Mouse (Mus musculus) embryonic facial prominence, embryonic 14.5 days (tissue): ENCODE data around the gene F5. TPM values are rescaled to one million over a fixed set of nuclear protein-coding genes. Genes with fewer than 3 reads are reported as not detected.
A peak's percentile ranks its signal among the peaks of the same experiment; 100 is the strongest.

Experiments
- ATAC-seq: fragments of 200-750 bp; cut with Nextera tagmentation; 2 replicates; pipeline ENCODE4 v1.8.0; 2017; ENCODE audit warnings: low read depth, moderate number of reproducible peaks, moderate TSS enrichment
- DNase-seq: peaks from one replicate; pipeline ENCODE4 v3.0.0-alpha.2; 2015; ENCODE audit warnings: low spot score
- H3K27ac ChIP-seq: fragments of 300-500 bp; sonication (generic); replicated peaks from 2 replicates; pipeline ENCODE4 v1.5.1; 2014; ENCODE audit warnings: low read depth, mild to moderate bottlenecking, low read length, moderate library complexity
- H3K27me3 ChIP-seq: fragments of 300-500 bp; sonication (generic); replicated peaks from 2 replicates; pipeline ENCODE4 v1.6.1; 2014; ENCODE audit warnings: low read length; ENCODE audit not compliant: control insufficient read depth, insufficient read depth
- H3K36me3 ChIP-seq: fragments of 300-500 bp; sonication (generic); 2 replicates; pipeline ENCODE4 v1.6.1; 2014; ENCODE audit warnings: low read length, mixed read lengths; ENCODE audit not compliant: control insufficient read depth, insufficient read depth
- H3K4me1 ChIP-seq: fragments of 300-500 bp; sonication (generic); 2 replicates; pipeline ENCODE4 v1.6.1; 2014; ENCODE audit warnings: antibody characterized with exemption, low read length; ENCODE audit not compliant: control insufficient read depth, insufficient read depth
- H3K4me2 ChIP-seq: fragments of 300-500 bp; sonication (generic); 2 replicates; pipeline ENCODE4 v1.6.1; 2014; ENCODE audit warnings: low read depth, mild to moderate bottlenecking, low read length, moderate library complexity, mixed read lengths
- H3K4me3 ChIP-seq: fragments of 300-500 bp; sonication (generic); 2 replicates; pipeline ENCODE4 v1.5.1; 2014; ENCODE audit warnings: low read depth, mild to moderate bottlenecking, low read length
- H3K9ac ChIP-seq: fragments of 300-500 bp; sonication (generic); 2 replicates; pipeline ENCODE4 v1.6.1; 2014; ENCODE audit warnings: low read depth, mild to moderate bottlenecking, low read length, moderate library complexity, mixed read lengths
- H3K9me3 ChIP-seq: fragments of 300-500 bp; sonication (generic); 2 replicates; pipeline ENCODE4 v1.6.1; 2016; ENCODE audit warnings: low read length; ENCODE audit not compliant: control insufficient read depth
- WGBS: fragments of 180-500 bp; shearing (Covaris S2); extraction: QIAGEN DNeasy Blood & Tissue Kit; methylation state at CpG from one replicate; pipeline ENCODE4 v1.1.7; 2014; 5-methylcytosine and 5-hydroxymethylcytosine counted together
- polyA plus RNA-seq: library from polyadenylated mRNA; unstranded; fragments of >200 nt; fragmentation: Nextera tagmentation; extraction: Ambion mirVana; gene quantifications from 2 replicates; pipeline ENCODE4 v1.2.1, GENCODE M21; 2014

The F5 gene
- polyA plus RNA-seq, 1 experiment from 2014 or later: 0.21 TPM

- Histone ChIP-seq H3K4me3 (no peak overlapping the region), H3K27me3 (no peaks in the 10 kb centered on the region), H3K36me3 (no peaks in the 10 kb centered on the region), H3K9me3 (no peaks in the 10 kb centered on the region), H3K4me1 (no peaks in the 10 kb centered on the region), H3K9ac (no peak overlapping the region), H3K4me2 (no peak overlapping the region), H3K27ac (no peak overlapping the region)
- DNase-seq: no peak
- WGBS: 83% methylated on average over 4 of the region's 4 CpGs
- ATAC-seq: no peak
Measured at GRCm38 (mm10) chr1:164210899-164211298, 59.3 kb downstream of the F5 start.

DNA sequence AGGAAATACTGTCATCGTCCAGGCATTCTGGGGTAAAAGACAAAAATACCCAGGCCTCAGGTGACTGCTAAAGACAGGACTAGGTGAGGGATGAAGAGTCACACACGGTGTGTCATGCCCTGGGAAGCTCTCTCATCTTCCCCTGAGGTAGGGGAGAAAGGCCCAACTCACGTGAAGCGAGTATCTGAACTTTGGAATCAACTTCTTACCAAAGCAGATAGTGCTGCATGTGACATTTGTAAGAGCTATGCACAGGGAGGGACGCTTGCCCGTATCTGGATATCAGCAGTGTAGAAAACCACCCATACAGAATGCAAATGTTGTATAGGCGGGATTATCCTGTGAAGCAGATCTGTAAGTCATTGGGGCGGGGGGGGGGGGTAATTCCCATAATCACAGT is 61.0 kb downstream of the F5 start:
- no peaks in the 10 kb centered on the region for H3K36me3 ChIP-seq
- DNase-seq (no peak), ATAC-seq (no peak)
- WGBS: 86% methylated on average over 8 of the region's 8 CpGs
- no peak overlapping the region for H3K4me2 ChIP-seq
- no peak overlapping the region for H3K9ac ChIP-seq
- H3K4me3 ChIP-seq: no peak overlapping the region
- no peak overlapping the region for H3K27ac ChIP-seq
- H3K9me3 ChIP-seq: no peaks in the 10 kb centered on the region
- H3K27me3 ChIP-seq: no peaks in the 10 kb centered on the region
- no peaks in the 10 kb centered on the region for H3K4me1 ChIP-seq

DNA sequence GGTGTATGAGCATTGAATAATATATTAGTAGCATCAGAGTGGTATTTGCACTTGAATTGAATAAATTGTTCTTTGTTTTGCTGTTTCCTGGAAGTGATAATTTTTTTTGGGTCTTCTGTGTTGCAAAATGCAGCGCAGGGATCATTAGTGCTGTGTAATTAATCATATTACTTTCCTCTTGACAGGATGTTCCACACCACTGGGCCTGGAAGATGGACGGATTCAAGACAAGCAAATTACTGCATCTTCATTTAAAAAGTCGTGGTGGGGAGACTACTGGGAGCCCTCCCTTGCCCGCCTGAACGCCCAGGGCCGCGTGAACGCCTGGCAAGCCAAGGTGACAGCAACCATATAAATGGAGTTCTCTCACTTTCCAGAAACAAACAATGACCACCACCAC is 62.6 kb downstream of the F5 start:
- no peaks in the 10 kb centered on the region for H3K27me3 ChIP-seq
- ATAC-seq (no peak), DNase-seq (no peak)
- H3K27ac ChIP-seq: no peak overlapping the region
- H3K4me2 ChIP-seq: no peak overlapping the region
- 71% methylated on average over 8 of the region's 8 CpGs for WGBS
- no peaks in the 10 kb centered on the region for H3K9me3 ChIP-seq
- no peaks in the 10 kb centered on the region for H3K36me3 ChIP-seq
- H3K9ac ChIP-seq: no peak overlapping the region
- no peaks in the 10 kb centered on the region for H3K4me1 ChIP-seq
- no peak overlapping the region for H3K4me3 ChIP-seq

- no peak overlapping the region for H3K4me3 ChIP-seq
- H3K4me2 ChIP-seq: no peak overlapping the region
- WGBS: 87% methylated on average over 3 of the region's 3 CpGs
Measured at GRCm38 (mm10) chr1:164215097-164215496, 63.5 kb downstream of the F5 start.

DNA sequence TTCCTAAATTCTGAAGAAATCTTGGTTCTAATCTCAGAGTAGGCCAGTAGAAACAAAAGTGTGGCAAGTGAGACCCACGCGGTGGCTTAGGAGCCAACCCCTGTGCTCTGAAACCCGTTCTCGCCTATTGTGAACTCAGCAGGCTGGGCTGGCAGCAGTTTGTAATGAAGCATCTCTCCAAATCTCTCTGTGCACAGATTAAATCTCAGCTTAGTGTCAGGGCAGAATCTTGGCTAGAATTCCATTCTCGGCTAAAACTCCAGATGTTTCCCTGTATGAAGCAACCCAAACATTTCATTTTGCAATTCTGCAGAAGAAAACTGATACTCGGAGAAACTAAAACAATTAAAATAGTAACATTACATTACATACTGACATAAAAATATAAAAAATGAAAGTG is 63.9 kb downstream of the F5 start:
- Histone ChIP-seq H3K9me3 (no peaks in the 10 kb centered on the region), H3K9ac (no peak overlapping the region), H3K4me1 (no peaks in the 10 kb centered on the region), H3K36me3 (no peaks in the 10 kb centered on the region), H3K27ac (no peak overlapping the region), H3K27me3 (no peaks in the 10 kb centered on the region), H3K4me3 (no peak overlapping the region), H3K4me2 (no peak overlapping the region)
- no peak for ATAC-seq
- WGBS: 55% methylated on average over 6 of the region's 6 CpGs
- DNase-seq: peak; percentile 36

More at GRCm38 (mm10) chr1:164215097-164215496, 63.5 kb downstream of the F5 start:
- H3K4me1 ChIP-seq: no peaks in the 10 kb centered on the region
- no peaks in the 10 kb centered on the region for H3K27me3 ChIP-seq
- H3K27ac ChIP-seq: no peak overlapping the region
- H3K36me3 ChIP-seq: no peaks in the 10 kb centered on the region
- ATAC-seq (no peak), DNase-seq (no peak)
- H3K9me3 ChIP-seq: no peaks in the 10 kb centered on the region
- H3K9ac ChIP-seq: no peak overlapping the region

GRCm38 (mm10) chr1:164217791-164218685 is 66.4 kb downstream of the F5 start:
- DNase-seq (peak; percentile 12), ATAC-seq (no peak)
- Histone ChIP-seq H3K9ac (no peak overlapping the region), H3K27ac (no peak overlapping the region), H3K9me3 (no peaks in the 10 kb centered on the region), H3K36me3 (no peaks in the 10 kb centered on the region), H3K4me3 (no peak overlapping the region), H3K4me2 (no peak overlapping the region; the same call in 1 of the 2 replicates), H3K4me1 (no peaks in the 10 kb centered on the region), H3K27me3 (peaks cover under 1% of the 10 kb centered on the region; the same call in 1 of the 2 replicates)
- WGBS: 43% methylated on average over 15 of the region's 15 CpGs

DNA sequence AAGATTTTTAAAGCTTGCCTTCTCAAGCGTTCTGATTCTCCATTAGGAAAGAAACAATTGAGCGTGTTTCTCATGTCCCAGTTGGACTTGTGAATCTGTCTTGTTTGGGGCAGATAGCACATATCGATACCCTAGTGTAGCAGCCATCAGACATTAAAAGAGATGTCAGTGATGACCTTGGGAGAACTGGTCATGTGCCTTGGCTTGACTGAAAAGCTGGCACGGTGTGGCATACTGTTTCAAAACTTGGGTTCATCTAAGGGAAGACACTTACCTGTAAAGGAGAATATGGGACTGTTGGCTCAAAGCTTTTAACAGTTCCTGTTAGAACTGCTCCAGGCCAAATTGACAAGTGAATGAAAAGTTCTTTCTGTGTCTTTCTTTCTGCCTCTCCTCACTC is 68.6 kb downstream of the F5 start:
- H3K9ac ChIP-seq: no peak overlapping the region
- 81% methylated on average over 4 of the region's 4 CpGs for WGBS
- H3K4me1 ChIP-seq: no peaks in the 10 kb centered on the region
- no peak overlapping the region for H3K4me2 ChIP-seq
- no peak overlapping the region for H3K27ac ChIP-seq
- no peak overlapping the region for H3K4me3 ChIP-seq
- DNase-seq: no peak
- ATAC-seq: no peak
- no peaks in the 10 kb centered on the region for H3K36me3 ChIP-seq
- no peaks in the 10 kb centered on the region for H3K9me3 ChIP-seq
- peaks cover 3% of the 10 kb centered on the region; the same call in 1 of the 2 replicates for H3K27me3 ChIP-seq

- no peak for DNase-seq
- H3K9ac ChIP-seq: no peak overlapping the region
- H3K9me3 ChIP-seq: no peaks in the 10 kb centered on the region
- H3K4me1 ChIP-seq: no peaks in the 10 kb centered on the region
- H3K4me3 ChIP-seq: no peak overlapping the region
- H3K4me2 ChIP-seq: no peak overlapping the region
- H3K36me3 ChIP-seq: no peaks in the 10 kb centered on the region
- peaks cover 3% of the 10 kb centered on the region; the same call in 1 of the 2 replicates for H3K27me3 ChIP-seq
- ATAC-seq: no peak
- no peak overlapping the region for H3K27ac ChIP-seq
Measured at GRCm38 (mm10) chr1:164223089-164223488, 71.5 kb downstream of the F5 start.
